Mouse (Mus musculus): ENCODE results near the gene Fggy.
A peak's percentile ranks its signal among the peaks of the same experiment; 100 is the strongest.

Fggy gene

DNA sequence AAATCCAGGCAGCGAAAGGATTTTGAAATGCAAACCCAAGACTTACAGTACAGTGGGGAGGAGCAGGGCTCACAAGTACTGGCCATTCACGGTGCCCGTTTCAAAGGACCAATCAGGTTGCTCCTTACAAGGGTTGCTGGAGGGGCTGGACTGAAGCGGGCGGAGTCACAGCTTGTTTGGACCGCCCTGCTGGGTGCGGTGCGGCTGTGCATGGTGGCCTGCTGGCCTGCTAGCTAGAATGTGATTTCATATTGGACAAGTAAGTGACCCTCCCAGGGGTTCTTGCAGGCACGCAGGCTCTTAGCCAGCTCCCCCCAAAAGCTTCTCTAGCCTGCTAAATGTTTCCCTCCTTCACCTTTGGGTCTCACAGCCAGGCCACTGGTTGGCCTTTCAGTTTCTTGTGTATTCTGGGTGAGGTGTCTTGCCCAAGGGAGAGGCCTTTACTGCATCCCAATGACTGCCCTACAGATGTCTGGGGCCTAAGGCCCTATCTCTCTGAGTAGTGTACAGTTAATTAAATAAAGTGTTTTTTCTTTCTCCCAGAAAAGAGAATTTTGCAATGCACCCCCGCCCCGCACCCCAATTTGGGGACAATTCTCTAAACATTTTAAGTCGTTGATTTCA is at the start of gene Fggy:
Fggy (plus strand) TSS at position 175 of the 624 bp plus-strand sequence.
- DNase-seq (ENCODE audit: low read depth), result peak; percentile 93

DNA sequence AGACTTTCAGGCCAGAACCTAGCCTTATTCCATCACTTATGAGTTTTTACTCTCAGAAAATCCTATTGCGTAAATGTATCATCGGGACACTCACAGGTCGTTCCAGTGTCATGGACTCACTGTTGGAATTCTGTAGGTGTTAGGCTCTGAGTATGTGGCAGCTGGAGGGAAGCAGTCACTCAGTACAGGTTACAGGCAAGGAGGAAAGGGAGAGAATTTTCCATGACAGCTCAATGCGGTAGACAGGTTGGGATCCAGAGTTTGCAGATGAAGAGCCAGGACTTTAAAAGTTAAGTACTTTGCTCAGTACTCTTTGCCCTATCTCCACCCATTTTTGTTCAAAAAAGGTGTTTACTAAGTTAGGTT is 49.4 kb upstream of the Fggy start:
- DNase-seq (ENCODE audit: low read depth), result no peak

DNA sequence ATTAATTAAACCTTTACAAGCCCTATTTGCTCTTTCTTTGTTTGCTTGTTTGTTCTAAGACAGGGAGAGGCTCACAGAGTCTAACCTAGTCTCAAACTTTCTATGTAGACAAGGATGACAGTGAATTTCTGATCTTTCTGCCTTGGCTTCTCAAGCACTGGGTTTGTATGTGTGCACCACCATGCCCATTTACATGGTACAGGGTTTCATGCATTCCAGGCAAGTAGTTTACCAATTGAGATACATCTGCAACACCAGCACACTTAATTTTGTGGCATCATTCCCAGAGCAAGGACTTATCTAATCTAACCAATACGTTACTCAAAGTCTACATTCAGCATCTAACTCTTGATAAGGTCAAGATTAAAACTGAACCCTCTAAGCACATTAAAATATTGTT is 38.9 kb upstream of the Fggy start:
- no peak for DNase-seq (ENCODE audit: low read depth)

DNA sequence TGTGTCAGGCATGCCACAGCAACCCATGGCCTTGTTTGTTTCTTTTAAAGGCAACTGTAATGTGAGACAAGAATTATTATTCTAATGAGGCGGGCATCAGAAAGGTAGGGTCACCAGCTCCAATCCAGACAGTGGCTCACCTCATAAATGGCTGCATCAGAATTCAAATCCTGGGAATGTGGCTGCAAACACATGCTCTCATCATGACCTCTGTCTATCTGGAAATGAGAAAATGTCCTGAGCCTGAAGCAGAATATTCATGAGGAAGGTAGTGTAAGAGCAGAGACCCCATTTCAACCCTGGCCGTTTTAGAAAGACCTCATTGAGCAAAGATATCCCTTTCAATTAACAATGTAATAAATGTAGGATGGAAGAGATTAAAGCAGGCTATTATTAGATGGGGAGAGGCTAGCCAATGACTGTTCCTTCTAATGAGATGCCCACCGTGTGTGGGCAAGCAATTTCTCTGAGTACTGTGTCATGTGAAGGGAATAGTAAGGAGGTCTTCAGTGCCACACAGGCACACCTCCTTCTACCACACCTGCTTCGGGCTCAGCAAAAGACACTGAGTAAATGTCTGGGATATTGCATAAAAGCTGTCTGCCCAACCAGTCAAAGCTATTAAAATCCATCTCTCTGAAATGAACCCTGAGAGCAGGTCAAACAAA is 37.2 kb upstream of the Fggy start:
- no peak for DNase-seq (ENCODE audit: low read depth)

DNA sequence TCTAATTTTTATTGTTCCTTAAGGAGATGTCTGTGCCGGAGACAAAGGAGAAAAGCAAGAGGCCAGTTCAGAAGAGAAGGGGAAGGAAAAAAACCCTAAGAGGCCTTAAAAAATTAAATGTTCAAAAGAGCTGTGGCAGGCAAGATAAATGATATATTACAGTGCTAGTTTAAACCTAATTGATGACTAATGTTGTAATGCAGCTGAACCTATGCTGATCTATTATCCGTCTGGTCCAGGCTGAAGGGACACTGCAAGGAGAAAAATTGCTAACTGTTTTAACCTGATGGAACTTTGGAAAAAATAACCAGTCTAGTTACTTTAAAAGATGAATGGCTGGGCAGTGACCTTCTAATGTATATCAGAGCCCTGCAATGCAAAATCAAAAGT is 36.7 kb upstream of the Fggy start:
- DNase-seq (ENCODE audit: low read depth), result no peak

DNA sequence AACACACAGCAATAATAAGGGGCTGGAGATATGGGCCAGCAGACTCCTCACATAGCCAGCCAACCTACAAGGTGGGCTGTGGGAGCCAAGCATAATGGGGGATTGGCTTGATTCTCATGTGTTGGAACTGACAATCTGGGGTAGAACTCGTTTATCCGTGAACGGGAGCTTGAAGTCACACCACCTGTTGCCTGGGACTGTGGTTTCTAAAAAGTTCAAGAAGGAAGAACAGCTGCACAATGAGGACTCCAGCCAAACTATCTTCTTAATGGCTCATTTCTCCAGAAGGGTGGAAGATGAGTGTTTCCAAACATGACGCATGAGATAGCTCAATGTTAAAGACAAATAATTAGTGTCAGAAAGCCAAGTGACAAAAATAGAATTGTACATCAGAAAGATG is 30.7 kb upstream of the Fggy start:
- no peak for DNase-seq (ENCODE audit: low read depth)

DNA sequence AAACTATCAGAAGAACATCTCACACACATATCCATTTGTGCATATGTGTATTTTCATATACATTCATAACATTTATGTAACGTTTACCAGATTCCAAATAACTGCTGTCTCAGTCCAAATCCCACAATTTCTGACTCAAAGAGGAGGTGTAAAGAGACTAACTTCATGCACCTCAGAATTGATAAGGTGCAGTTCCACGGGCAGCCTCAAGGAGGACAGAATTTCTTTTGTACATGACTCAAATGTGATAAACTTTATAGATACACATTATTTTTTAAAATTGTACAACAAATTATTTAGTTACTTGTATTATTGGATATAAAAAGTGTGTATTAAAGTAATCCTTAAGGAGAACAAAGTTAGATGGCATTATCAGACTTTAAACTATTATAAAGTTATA is 26.6 kb upstream of the Fggy start:
- DNase-seq (ENCODE audit: low read depth), result no peak

DNA sequence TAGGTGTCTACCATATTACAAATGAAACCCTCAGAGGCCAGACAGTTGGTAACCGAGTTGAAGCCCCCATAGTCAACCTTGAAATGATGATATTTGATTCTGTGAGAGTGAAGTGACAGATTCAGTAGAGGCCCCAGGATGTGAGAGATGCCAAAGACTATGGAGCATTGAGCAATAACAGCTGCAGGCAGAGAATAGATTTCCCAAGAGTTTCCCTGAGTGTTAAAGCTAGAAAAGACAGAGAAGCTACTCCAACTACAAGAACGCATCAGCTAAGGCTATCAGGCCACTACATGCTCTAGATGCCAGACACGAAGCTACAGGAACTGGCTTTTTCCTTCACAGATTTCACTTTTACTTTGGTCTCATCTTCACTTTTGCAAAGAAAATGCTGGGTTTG is 23.4 kb upstream of the Fggy start:
- no peak for DNase-seq (ENCODE audit: low read depth)

DNA sequence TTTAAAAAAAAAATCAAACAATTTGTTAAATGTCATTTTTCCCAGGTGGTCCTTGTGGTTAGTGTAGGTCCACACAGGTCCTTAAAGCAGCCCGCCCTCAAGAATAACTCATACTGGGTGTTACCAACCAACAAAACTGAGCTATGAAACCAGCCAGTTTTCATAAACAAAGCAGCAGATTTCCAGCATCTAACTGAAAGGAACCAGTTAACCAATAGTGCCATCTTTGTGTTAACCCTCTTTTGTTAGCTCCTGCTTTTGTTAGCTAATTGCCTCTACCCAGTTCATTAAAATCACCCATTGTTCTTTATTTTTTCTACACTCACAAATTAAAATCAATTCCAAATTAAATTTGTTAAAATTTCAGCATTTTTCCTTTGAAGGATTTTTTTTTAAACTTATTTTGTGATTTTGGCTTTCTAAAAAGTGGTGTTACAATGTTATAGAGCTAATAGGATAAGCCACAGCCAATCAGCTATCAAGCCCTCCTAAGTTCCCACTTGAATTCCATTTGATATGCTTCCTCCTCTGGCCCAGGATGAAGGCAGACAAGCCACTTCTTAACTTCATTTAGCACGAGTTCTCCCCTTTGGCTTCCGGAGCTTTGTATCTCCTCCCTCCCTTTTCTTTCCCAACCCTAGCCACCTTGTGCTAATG is 15.8 kb upstream of the Fggy start:
- no peak for DNase-seq (ENCODE audit: low read depth)

DNA sequence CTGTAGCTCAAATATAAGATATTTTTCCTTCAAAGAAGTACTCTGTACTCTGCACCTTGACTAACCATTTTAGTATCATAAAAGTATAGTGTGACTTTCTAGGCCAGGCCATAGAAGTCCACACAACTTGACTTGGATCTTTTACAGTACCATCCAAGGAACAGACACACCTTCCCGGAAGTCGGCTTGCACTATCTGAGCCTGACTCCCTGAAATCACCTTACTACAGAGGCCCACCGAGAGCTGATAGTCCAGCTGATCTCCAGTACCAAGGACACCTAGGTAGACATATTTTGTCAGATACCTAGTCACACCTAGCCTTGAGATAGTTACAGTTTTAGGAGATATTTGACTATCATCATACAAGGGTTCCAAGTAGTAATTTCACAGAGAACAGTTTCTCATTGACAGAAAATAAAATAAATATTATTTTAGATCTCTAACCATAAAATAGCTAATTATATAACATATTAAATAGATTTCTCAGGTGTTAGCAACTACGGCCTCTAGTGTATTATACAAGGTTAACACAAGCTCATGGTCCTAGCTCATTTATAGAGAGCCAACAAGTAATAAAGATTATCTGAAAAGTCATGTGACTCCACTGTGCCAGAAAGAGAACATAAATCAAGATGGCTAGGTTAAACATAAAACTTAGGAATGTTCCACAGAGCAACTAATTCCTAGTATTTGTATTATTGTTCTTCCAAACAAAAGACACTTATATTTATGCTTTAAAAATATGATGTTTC is 15.1 kb upstream of the Fggy start:
- DNase-seq (ENCODE audit: low read depth), result no peak

DNA sequence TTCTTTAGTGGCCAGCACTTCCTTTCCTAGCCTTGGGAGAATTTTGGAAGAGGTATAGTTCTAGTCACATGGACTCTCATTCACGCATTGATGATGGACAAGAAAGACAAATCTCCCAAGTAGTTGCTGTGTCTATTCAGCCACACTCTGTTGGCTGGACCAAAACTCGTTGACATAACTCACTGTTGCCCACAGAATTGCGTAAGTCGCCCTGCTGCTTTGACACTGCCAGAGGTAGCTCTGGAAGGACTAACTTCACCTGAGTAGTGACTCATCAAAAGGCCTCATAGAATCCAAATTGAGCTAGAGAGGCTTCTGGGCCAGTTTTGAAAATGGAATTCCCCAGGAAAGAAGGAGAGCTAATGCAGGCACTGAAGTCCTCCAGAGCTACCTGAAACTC is 13.8 kb upstream of the Fggy start:
- DNase-seq (ENCODE audit: low read depth), result no peak

DNA sequence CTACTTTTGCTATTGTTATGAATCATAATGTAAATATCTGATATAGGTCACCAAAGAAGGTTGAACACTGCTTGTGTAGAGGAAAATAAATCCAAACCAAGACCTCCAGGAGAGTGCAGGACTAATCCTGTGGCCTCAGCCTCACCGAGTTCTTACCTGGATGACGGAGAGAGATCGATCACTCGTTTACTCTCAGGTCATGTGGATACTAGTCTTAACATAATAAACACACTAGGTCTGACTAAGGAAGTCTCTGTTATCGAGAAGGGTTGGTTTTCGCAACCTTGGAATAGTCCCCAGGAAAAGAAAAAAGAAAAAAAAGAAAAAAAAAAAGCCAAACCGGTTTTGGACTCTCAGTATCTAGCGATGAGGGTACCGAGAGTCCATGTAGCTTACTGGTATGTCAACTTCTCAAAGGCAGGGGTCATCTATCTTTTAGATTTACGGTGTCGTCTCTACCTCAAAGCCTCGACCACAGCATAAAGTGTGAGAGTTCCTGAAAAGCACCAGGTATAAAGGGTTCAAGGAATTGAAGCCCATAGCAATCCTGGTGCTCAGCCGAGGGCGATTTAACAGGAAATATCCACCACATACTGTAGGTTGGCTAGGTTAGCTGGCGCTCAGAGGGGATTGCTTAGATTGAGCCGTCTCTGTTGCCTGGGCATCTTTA is 509 bp upstream of the Fggy start:
- no peak for DNase-seq (ENCODE audit: low read depth)

DNA sequence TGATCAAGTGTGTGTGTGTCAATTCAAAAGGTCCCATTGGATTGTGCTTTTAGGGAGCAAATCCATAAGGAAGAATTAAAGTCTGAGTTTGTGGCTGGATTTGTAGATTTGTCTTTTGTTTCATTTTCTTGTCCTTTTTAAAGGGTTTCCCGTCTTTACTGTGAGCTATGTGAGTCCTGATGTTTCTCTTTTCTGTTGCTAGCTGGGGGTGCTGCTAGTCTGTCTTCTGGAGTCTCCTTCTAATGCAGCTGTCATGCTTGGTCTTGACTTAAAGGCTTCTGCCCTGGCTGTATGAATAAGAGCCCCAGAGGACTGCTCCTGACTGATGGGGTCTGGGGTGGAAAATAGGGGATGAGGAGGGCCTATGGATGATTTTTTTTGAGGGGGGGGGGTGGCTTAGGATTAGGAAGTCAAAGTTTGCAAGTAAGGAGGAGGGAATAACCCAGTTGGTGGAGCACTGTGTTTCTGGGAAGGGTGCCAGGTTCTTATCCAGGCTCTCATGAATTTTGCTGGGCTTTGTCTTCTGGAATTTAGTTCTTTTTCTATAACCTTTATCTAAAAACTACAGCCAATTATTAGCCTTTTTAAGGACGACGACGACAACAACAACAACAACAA is 1.1 kb downstream of the Fggy start:
- no peak for DNase-seq (ENCODE audit: low read depth)

DNA sequence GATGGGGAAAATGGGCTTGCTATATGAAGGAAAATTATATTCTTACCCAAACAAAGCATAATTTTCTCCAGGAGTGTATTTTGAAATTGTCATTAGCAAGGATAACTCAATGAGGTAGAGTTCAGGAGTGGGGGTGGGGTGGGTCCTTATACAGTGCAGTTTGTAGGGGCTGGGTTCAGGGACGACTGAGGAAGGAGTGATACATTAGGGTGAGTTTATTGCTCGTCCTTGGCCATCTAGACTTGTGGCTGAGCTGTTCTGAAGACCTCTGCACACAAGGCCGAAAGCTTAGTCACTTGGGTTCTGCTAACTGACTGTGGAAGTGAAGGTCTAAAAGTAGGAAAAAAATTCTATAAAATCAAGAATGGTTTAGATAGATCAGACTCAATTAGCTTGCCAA is 14.3 kb downstream of the Fggy start:
- DNase-seq (ENCODE audit: low read depth), result no peak

DNA sequence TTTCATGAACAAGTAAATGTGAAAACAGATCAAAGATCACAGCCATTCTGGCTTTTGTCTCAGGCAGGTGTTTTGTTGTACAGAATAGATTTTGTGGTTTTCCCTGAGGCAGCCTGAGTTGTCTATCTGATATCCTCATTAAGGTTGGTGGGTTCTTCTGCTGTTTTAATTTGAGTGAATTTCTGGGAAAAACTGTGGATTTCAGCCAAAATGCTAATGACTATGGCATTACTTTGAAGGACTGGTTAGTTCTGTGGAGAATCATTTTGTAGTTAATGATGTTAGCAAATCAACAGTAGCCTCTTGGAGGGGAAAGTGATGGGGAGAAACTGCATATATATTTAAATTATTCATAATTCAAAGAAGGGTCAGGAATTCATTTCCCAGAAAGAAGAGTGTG is 16.4 kb downstream of the Fggy start:
- DNase-seq (ENCODE audit: low read depth), result no peak

DNA sequence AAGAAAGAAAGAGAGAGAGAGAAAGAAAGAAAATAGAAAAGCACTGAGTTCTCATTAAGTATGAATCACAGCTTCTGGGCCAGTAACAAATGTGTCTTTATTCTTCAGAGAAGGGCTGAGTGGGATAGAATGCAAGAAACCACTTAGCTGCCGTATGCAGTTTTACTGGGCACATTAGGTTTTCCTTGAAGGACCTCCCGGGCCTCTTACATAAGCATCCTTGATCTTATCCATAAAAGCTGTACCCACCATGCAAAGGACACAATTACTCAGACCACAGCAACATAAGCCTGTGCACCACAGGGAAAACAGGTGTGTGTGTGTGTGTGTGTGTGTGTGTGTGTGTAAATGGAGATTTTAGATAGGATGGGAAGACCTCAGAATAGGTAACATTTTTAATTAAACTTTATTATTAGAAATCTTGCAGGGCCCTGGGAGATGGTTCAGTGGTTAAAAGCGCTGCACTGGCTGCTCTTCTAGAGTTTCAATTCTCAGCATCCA is 18.2 kb downstream of the Fggy start:
- DNase-seq (ENCODE audit: low read depth), result no peak

DNA sequence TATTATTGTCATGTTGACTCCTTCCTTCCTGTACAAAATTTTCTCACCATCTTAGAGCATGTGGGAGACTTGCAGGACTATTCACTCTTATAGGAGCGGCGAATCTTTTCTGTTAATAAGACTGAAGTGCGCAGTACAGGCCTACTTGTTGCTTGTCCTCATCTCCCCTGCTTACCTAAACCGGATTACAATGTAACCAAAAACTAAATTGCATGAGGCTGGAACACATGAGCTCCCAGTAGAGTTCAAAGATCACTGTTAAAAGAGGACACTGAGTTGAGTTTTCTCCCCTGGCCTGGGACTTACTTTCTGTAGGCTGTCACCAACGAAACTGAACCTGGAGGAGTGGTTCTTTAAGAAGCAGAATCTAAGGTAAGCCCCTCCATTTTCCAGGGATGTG is 21.9 kb downstream of the Fggy start:
- DNase-seq (ENCODE audit: low read depth), result no peak

DNA sequence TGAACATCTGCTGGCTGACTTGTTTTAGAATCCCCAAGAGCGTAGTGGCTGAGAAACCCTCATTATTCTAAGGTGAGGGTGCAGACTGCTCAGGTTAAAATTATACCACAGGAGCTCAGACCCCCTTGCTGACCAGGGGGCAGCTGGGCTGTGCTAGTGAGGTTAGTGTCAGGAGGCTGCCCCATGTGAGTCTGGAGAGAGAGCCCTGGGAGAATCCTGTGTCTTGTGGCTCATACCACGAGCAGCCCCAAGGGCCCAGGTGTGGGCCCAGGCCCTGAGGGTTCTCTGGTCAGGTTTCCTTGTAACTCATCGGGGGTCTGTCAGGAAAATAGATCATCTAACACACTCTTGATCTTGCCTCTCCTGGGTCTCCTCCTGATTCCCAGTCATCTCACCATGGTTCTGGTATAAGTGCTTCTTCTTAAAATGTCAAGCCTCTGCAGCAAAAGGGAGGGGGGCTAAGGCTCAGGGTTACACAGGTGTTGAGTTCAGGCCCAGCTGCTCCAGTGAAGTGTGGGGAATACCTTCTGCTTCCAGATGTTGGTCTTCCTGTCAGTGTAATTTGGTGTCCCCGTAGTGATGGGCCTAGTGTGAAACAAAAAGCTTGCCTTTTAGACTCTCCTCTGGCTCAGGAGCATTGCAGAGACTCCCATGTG is 26.9 kb downstream of the Fggy start:
- DNase-seq (ENCODE audit: low read depth), result no peak

DNA sequence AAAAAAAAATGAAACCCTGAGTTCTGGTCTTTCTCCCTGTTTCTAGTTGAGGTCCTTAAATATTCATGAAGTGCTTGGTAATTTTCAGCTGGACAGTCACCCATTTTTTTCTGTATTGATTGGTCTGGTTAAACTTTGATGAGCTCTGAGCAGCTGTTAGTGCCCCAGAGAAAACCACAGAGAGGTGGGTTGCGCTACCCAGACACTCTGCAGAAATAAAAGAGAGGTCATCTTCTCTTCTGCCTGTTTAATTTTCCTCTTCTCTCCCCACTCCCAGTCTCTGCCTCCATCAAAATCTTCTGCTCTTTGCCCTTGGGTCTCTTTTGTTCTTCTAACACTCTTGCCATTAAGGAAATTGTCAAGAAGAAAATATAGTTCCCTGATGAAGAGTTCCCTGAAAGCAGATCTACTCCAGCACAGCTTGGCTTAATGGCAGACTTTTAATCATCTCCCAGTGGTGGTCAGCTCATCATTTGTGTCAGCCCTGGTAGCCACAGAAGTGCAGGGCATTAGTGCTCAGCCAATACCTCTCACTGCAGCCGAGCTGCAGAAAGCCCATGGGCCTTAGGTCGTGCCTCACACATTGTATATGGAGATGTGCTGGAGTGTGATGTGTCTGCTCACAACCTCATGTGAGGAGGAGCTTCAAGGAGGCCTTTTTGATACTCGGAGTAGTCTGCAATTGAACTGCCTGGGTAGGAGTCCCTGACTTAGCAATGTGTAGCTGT is 29.1 kb downstream of the Fggy start:
- DNase-seq (ENCODE audit: low read depth), result no peak

DNA sequence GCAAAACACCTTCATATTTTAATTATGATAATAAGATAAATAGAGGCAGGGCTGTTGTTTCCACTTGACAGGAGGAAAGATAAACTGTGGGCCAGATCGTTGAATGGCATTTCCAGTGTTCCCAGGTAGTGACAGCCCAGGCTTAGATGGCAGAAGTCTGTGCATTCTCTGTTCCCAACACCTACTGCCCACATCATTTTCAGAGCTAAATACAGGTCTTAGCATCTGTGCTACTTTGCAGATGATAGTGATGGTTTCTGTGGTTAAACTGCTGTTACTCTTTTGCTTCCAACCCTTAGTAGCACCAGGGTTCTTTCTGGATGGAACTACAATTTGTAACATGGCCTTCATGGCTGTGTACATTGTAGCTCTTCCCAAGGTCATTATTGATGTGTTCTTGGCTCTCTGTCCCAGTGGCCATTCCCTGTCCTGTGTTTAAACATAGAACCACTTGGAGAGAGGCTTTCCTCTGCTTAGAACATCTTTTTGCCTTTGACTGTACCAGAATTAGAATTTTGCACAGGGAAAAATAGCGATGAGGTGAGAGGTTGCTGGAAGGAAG is 31.5 kb downstream of the Fggy start:
- no peak for DNase-seq (ENCODE audit: low read depth)
